Mouse (Mus musculus) kidney, adult 9 months (tissue): Measurements from ENCODE around the gene Col15a1.

Experiments
- DNase-seq: peaks from one replicate; pipeline ENCODE4 v3.0.0; 2022

The Col15a1 gene

DNA sequence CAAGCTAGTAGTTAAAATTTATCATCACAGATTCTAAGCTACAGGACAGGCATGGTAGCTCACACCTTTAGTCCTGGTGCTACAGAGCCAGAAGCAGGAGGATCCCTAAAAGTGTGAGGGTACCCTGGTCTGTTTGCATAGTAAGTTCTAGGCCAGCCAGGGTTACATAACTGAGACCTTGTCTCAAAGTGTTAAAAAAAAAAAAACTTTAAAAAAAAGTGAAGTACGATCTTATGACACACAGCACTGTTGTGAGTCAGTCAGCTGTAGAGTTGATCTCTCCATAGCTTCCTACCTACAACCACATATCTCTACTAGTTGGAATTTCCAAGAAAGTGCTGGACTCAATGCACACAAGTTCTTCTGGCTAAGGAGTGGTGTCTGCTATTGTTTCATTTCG is 67.0 kb downstream of the Col15a1 start:
- no peak for DNase-seq

DNA sequence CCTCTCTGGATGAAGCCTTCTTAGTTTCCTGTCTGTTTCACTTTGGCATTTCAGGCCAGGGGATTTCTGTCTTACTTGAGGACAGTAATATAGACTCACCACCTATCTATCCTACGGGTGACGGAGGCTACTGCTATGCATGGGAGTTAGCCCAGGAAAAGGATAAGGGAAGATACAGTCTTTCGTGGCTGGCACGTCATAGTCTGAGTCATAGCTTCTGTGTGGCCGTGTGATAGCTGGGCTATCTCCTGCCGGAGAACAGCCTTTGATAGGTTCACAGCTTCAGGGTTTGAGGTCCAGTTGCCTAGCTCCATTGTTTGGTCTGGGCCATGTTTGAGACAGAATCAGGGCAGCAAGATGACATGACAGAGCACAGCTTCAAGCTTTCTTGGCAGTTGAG is 70.4 kb downstream of the Col15a1 start:
- no peak for DNase-seq

DNA sequence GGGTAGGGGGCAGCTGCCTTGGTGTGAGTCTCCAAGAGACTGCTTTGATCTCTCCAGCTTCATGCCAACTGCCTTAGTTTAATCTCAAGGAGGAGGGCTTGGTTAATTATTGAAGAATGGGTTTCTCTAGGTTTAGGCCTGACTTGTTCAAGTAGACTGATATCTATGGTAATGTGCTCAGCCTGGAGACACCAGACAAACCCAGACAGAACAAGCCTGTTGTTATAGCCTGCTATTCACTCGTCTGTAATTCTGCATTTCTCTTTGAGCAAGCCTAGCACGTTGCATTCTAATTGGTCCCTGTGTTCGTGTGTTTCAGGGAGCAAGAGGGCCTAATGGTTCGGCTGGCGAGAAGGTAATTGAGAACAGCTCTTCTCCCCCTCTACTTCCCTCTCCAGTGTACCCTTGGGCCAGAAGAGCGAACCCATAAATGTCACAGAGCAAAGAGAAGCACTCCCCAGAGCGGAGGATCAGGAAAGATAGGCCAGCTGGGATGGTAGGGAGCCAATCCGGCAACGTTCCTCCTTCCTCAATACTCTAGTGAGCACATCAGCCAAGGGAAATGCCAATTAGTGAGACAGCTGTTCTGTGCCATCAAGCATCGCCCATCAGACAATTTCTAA is 71.2 kb downstream of the Col15a1 start:
- DNase-seq = peak; percentile 24

DNA sequence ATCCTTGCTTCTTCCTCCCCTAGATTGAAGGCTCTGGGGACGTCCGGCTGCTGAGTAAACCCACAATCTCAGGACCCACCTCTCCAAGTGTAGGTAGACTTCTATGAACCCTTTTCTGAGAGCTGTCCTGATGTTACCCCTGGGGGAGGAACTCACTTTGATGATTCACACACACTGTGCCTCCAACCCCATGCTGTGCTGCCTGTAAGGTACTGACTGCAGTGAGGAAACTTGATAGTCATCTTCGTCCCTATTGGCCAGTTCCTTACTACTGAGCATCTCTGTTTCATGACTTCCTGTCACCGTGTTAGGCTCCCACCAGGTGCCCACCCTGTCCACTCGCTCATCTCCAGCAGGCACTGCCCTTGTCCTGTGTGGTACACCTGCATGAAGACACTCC is 72.2 kb downstream of the Col15a1 start:
- no peak for DNase-seq

DNA sequence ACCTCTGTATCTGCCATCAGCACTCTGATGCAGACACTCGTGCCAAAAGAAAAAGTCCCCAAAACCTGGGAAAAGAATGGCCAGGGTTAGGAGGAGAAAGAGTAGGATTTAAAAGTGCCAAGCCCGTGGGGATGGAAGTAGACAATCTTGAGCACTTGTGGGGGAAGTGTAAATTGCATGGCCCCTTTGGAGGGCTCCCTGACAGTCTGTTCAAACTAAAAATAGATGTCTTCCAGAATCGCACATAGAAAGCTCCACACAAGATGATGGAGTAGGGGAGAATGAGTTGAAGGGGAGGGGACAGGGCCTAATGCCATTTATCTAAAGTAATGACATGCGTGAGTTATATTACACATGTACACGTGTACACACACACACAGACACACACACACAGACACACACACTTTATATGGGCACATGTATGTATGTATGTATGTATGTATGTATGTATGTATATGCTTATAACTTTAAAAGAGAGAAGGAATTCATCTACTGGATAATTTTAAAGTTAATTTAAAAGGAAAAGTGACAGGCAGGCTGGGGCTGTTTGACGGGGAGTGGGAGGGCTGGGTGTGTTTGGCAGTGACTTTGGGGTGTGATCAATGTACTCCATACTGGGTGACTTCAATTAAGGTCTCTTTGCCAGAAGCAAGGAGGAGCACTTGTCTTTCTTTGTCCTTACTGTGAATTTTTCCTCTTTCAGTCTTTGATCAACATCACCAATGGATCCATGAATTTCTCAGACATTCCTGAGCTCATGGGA is 74.1 kb downstream of the Col15a1 start:
- DNase-seq = no peak

DNA sequence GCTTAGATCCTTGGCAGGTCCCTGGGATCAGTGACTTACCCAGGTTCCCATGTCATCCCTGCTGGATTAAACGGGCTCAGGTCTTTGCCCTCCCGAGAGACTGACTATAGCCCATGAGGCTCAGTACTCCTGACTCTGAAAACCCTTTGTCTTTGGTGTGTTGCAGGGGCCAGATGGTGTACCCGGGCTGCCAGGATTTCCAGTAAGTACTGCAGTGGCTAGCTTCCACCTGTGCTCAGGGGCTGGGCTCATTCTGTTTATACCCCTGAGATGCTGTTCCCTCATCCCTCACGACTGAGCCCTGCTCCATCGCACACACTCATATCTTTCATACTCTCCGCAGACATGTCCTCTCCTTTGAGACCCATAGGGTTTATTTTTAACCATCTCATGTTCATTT is 76.3 kb downstream of the Col15a1 start:
- no peak for DNase-seq

DNA sequence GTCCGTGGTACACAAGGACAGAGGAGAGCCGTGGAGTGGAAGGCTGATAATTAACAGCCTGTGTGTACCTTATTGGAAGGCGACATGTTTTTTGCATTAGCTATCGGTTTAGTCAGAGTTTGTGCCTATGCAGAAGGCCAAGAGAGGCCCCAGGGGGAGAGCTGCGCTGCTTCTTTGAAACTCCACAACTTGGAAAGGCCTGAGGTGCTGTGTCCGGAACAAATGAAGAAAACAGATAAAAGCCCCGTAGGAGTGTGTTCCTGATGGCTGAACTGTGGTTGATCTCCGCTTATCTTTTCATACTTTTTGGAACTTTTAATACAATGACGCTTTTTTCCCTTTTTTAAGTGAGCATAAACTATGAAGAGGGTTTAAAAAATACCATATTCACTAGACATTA is 76.9 kb downstream of the Col15a1 start:
- no peak for DNase-seq

DNA sequence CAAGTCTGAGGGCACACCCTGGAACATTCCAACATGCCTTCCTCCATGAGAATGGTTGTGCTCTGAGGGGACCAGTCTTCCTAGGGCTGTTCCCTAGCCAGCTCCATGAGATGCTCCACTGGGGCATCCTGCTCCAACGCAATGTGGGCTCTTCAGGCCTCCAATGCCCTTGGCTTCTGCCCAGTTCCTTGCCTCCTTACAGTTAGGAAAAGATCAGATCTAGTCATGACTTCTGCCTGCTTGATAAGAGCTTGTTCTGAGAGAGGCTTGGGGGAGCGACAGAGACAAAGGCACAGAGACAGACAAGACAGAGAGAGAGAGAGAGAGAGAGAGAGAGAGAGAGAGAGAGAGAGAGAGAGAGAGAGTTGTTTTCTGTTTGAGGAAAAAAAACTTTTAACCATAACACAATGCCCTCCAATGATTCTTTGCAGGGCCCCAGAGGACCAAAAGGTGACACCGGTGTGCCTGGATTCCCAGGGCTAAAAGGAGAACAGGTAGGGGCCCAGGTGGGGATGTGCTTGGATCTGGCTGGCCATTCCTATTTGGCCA is 78.7 kb downstream of the Col15a1 start:
- no peak for DNase-seq

DNA sequence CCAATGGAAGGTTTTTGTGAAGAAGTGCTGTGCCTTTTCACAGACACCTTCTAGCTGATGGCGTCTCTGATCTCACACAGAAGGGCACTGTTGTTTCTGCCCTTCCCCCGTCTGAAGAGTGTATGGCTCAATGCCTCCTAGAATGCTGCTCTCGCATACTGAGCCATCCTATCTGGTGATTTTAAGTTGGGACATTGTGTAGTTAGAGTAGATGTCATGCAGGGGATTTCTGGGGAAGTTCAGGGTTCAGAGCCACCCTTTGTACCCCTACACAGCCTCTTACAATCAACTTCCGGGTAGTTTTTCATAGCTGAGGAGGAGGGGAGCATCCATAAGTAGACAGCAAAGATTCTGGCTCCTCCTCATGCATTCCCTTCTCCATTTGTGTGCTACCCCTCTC is 79.5 kb downstream of the Col15a1 start:
- no peak for DNase-seq

DNA sequence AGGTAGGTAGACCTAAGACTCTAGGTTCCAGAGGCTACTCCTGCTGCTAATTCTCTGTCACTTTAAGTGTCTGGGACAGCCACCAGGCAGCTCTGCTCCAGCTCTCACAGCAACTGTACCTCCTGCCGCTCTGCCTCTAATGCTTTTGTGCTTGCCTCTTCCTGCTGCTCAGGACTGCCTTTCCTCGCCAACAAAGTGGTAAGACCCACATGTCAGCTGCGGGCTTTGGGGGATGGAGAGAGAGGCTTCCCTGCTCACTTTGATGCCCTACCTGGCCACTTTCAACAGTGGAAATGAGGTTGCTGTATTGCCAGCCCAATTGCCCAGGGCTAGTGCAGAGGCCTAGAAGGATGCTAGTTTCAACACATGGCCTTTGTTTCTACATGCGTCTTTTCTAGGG is 80.3 kb downstream of the Col15a1 start:
- DNase-seq = no peak

DNA sequence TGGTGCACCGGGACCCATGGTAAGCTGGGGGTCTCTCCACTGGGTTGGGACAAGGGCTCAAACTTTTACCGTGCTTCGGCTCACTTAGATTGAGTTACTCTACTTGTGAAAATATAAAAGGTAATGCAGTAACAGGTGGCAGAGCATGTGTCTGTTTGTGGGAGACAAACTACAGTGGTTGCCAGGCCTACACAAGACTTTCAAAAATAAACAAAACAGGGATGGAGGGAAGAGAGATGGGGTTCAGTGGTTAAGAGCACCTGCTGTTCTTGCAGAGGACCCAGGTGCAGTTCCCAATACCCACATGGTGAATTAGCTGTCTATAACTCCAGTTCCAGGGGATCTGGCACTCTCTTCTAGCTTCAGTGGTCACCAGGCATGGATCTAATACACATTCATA is 81.6 kb downstream of the Col15a1 start:
- no peak for DNase-seq

DNA sequence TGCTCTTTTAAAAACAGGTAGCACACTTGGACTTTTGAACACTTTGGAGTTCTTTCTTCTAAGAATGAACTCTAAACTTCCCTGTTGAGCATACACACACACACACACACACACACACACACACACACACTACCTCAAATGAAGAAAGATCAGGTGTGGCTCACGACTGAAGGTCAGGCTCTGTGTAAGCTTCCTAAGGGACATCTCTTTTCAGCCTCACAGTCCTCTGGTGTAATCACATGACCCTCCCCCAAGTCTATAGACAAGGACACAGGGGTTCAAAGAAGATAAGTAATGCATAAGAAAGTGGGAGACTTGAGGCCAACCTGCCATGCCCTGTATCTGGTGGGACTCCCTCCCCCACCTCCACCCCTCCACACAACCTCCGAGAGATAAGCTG is 82.5 kb downstream of the Col15a1 start:
- no peak for DNase-seq

DNA sequence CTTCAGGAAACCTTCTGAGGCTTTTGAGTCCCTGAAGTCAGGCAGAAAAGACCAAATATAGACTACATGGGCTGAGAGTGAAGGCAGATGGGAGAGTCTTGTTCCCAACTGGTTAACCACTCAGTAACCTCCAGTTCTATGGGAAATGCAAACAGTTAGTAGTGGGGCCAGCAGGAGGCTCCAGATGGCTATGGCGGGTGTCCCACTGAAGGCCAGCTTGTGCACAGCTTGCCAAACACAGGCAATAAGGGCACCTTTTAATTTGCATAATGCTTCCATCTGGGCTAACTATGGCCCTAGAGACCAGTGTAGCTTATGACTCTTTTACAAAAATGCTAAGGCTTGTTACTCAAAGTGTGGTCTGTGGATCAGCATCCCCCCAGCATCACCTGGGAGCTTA is 83.1 kb downstream of the Col15a1 start:
- DNase-seq = peak; percentile 22

DNA sequence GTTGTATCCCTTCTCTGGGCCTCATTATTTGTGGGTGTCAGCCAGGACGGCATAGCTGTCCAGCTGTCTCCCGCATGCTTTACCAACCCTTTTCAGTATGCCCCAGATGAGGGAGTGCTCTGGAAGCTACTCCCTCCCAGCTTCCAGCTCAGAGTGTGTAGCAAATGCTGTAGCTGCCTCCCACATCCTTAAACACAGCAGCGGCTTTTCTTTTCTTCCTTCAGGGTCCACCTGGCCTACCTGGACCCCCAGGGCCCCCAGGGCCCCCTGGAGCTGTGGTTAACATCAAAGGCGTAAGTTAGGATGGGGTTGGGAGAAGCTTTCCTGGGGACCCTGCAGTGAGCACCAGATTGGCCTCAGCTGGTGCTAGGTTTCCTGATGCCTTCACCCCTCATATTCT is 85.0 kb downstream of the Col15a1 start:
- DNase-seq = no peak

DNA sequence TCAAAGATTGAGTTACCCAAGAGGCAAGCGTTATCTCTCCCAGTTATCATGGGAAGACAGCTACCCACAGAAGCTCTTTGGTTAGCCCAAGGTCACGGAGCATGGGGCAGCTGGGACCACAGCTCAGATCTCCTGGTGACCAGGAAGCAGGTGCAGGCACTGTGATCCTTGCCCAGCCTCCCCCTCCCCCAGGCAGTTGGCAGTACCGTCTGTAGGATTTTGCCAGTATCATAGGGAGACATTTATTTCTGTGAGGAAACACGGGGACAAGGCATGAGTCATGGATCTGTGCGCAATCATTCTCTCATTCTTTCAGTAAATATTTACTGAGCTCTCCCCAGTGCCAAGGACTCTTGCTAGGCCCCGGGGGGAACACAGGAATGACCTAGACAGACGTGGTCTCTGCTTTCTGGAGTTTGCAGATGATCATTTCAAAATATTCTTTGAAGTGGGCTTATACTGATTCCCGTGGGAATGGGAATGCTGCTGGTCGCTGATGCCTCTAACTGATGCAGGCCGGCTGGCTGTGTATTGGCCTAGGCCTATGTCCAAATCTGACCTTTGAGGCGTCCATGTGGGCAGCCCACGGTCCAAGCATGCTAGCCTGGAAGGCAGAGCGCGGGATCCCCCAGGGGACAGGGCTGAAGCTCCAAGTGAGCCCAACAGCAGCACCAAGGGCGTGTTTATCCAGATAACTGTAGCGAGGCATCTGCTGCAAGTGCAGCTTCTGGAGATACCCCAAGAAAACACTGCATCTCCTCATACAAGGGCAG is 86.0 kb downstream of the Col15a1 start:
- peak; percentile 18 for DNase-seq

DNA sequence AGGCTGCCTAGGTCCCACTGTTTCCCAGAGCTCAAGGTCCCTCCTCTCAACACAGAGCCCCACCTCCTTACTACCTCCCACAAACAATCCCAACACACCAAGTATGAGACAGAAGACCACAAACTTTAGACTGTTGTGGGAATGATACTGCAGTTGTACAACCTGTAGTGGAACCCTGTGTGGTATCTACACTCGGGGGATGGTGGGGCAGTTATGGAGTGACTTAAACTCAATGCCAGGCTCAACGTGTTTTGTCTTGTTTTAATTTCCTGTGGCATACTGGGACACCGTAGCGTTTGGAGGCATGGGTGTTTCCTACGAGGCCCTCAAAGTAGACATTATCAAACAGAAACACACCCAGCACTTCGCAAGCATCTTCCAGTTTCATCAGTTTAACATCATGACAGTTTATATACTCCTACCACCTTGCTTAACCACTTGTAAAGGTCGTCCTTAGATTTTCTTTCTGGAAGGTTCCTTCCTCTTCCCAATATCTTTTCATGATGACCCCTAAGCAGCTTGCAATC is 86.6 kb downstream of the Col15a1 start:
- DNase-seq = no peak

DNA sequence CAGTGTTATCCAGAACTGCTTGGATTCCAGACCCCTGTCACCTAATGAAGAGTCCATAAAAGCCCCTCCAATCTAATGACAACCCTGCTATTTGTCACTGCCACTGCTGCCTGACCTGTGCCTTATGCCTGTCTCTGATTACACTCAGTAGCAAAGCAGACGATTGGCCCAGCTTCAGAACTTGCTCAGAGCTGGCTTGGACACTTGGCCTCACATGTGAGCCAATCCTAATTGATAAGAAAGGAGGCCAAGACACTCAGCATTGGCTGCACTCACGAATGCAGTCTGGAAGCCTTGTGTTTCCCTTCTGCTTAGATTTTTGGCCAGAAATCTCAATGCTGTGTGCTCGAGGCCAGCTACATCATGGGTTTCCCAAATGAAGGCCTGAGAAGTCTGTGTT is 87.6 kb downstream of the Col15a1 start:
- no peak for DNase-seq

DNA sequence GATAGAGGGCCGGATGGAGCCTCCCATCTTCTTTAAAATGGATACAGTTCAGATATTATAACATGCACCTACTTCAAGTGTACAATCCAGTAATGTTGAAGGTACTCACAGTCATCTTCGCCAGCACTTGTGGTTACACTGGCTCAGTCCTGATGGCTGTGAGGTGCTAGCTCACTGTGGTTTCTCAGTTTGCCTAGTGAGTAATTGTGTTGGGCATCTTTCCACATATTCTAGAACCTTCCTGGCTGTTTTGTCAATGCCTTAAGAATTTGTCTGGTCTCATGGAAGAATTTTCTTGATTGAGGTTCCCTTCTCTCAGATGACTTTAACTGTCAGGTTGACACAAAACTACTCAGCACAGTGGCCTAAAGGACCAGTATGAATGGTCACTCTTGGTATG is 92.7 kb downstream of the Col15a1 start:
- DNase-seq = no peak

DNA sequence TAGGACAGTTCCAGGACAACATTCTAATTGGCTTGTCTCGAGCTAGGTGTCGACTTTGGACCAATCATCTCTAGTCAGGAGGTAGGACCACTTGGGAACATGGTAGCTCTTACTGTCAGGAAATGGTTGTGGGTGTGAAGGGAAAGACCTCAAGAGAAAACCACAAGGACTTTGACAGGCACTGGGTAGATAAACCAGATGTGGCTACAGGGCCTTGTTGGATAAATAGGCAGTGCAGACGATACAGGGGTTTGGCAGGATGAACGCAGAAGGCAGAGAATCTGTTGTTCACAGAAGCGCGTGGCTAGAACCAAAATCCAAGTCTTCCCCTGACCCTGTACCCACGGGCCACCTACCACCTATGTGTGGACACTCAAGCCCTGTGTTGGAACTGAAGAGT is 94.6 kb downstream of the Col15a1 start:
- no peak for DNase-seq

DNA sequence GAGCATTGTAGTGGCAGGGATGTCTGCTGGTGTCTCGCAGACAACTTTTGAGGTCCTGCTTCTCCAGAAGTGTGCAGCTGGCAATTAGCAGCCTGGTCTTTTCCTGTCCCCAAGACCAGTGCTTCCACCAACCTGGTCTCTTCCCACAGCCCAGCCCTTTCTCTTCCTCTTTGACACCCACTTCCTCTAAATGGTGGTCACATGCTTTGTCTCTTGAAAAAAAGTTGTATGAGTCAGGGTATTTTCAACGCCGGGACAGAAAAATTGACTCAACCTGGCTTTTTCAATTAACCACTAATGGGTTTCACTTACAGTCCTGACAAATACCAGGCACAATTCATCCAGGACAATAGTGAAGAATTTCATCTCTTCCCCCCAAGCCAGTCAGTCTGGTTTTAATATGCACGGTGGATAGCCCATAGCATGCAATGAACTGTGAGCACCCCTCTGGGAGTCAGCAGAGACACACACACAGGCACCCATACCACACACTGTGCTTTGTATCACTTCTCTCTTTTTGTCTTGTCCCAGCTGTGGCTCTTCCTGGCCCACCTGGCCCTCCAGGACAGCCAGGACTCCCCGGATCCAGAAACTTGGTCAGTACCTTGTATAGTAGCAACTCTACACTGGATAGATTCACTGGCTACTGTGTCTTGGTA is 95.5 kb downstream of the Col15a1 start:
- peak; percentile 17 for DNase-seq

DNA sequence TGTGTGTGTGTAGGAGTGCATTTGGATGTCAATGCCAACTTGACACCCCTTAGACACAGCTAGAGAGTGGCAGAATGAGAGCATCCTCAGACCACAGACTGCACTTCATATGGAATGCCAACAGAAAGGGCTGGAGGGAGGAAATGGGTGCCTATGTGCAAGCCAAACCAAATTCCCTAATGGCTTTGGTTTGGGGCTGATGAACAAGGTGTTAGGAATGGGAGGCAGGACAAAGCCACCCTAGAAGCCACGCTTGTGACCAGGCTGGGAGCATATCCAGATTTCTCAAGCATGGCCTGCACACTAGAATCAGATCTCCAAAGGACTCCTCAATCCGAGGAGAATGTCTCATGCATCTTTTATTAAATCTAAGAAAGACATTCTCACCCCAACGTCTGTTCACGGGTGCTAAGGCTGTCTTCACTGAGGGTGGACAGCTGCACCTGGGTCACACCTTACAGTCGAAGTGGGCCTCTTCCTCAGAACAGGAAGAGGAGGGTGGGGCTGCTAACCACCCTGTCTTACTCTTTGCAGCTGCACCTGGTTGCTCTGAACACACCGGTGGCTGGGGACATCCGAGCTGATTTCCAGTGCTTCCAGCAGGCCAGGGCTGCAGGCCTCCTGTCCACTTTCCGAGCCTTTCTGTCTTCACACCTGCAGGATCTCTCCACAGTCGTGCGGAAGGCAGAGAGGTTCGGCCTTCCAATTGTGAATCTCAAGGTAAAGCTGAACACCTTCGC is 102.1 kb downstream of the Col15a1 start:
- no peak for DNase-seq

DNA sequence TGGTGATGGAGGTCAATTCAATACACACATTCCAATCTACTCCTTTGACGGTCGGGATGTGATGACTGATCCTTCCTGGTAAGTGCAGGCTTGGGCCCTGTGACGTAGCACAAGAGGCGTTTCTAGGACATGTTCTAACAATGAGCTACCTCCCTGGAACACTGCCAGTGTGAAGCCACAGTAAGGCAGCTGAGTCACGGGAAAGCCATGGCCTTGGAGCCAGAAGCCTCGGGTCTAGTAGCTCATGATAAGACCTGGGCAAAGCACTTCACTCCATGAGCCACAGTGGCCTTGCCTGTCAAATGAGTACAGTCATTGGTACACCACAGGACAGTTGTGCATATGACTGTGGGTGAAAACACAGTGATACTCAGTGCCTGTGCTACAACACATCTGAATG is 102.9 kb downstream of the Col15a1 start:
- DNase-seq = no peak
